Mouse (Mus musculus): Measurements from ENCODE around the gene Mrpl58. TPM values are rescaled to one million over a fixed set of nuclear protein-coding genes. Genes with fewer than 3 reads are reported as not detected.
"Not testable (repeated sequence)": the region's sequence is repeated elsewhere in the genome, so short reads cannot be mapped to it uniquely, and the experiment has no call there.

Gene Mrpl58
- polyA plus RNA-seq, 1 experiment = 18.0 TPM

DNA sequence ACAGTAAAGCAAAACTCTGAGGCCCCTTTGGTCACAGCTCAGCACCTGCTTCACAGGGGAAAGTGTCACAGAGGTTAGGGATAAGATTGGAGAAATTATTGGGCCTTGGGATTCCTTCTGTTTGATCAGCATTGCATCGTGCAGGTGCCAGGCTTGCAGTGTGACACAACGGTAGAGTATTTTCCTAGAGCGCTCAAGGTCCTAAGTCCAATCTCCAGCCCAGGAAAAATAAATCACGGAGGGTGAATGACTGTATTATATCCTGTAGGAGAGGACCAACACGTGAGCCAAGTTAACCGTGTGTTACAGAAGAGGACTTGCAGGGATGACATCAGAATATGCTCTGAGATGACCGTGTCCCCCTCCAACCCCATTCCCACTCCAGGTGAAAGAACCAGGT is 46.6 kb downstream of the Mrpl58 start:
- H3K36me3 ChIP-seq (ENCODE audit: control insufficient read depth, insufficient read depth, low read length) = no peaks in the 10 kb centered on the region
- no peaks in the 10 kb centered on the region for H3K27me3 ChIP-seq (ENCODE audit: control insufficient read depth, insufficient read depth, low read length)
- TF ChIP-seq POLR2A (IDR thresholded peaks at IDR 0.05; ENCODE audit: control insufficient read depth, low read depth, low read length) = no peak
- TF ChIP-seq CTCF (IDR thresholded peaks at IDR 0.05; ENCODE audit: control insufficient read depth, insufficient read depth, insufficient replicate concordance, low read depth, low read length) = no peak
- H3K27ac ChIP-seq (ENCODE audit: control insufficient read depth, insufficient read depth, low read depth, low read length) = no peak overlapping the region
- H3K4me1 ChIP-seq (ENCODE audit: control insufficient read depth, insufficient read depth, low read length) = peaks cover 5% of the 10 kb centered on the region
- no peak overlapping the region for H3K4me3 ChIP-seq (ENCODE audit: control insufficient read depth, low read depth, low read length)

DNA sequence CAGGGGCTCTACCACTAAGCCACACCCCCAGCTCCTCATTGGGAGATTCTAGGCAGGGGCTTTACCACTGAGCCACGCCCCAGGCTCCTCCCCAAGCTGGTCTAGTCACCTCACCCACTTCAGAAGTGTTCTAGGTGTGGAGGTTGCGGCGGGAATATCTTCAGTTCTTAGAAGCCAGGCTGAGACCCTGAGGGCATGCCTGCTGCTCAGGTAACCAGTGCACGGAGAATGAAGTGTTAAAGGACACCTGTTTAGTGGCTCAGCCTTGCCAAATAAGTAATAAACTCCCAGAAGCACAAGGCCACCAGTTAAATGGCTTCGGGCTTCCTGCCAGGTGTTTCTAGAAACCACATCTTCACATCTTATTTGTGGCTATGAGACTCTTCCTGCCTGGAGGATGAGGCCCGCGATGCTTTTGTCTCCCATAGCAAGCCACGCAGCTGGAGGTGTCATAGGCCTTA is 48.3 kb downstream of the Mrpl58 start:
- Histone ChIP-seq H3K27ac (ENCODE audit: control insufficient read depth, insufficient read depth, low read depth, low read length) (no peak overlapping the region), H3K36me3 (ENCODE audit: control insufficient read depth, insufficient read depth, low read length) (no peaks in the 10 kb centered on the region), H3K27me3 (ENCODE audit: control insufficient read depth, insufficient read depth, low read length) (no peaks in the 10 kb centered on the region), H3K4me3 (ENCODE audit: control insufficient read depth, low read depth, low read length) (no peak overlapping the region), H3K4me1 (ENCODE audit: control insufficient read depth, insufficient read depth, low read length) (peaks cover 2% of the 10 kb centered on the region)
- no peak for TF ChIP-seq POLR2A (IDR thresholded peaks at IDR 0.05; ENCODE audit: control insufficient read depth, low read depth, low read length)
- TF ChIP-seq CTCF (IDR thresholded peaks at IDR 0.05; ENCODE audit: control insufficient read depth, insufficient read depth, insufficient replicate concordance, low read depth, low read length) = no peak

DNA sequence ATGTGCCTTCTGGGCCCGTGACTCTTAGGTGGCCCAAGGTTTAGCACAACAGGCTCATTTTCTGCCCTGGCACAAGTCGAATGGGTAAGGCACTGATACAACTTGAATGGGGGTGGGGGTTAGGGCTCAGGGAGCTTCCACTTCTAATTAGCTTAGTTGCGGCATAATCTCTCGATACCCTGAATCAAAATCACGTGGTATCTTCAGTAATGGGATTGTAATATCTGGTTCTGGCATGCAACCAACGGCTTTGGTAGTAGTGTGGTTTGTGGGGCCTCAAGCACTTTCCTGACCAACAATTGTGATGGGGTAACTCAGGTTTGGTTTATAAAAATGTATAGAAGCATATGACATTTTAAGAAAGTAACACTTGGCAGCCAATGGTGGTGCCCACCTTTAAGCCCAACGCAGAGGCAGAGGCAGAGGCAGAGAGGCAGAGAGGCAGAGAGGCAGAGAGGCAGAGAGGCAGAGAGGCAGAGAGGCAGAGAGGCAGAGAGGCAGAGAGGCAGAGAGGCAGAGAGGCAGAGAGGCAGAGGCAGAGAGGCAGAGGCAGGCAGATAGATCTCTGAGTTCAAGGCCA is 48.8 kb downstream of the Mrpl58 start:
- TF ChIP-seq POLR2A (IDR thresholded peaks at IDR 0.05; ENCODE audit: control insufficient read depth, low read depth, low read length) (no peak), CTCF (IDR thresholded peaks at IDR 0.05; ENCODE audit: control insufficient read depth, insufficient read depth, insufficient replicate concordance, low read depth, low read length) (no peak)

DNA sequence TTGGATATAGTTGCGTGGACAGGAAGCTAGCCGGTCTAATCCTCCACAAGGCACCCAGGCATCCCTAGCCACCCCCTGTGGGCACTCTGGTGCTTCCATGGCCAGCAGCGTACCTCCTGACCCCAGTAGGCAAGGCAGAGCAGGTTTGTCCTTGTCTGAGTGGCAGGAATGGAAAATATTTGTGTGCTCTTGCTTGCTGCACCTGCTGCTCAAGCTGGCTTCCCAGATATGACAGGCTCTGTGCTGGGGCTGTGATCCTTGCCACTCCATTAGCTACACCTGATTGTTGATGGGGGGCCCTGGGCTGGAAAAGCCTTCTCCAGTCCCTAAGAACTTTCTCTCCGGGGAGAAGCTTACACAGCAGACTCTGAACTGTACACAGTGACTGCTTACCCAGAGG is 49.8 kb downstream of the Mrpl58 start:
- peaks cover 2% of the 10 kb centered on the region for H3K4me1 ChIP-seq (ENCODE audit: control insufficient read depth, insufficient read depth, low read length)
- no peak overlapping the region for H3K4me3 ChIP-seq (ENCODE audit: control insufficient read depth, low read depth, low read length)
- no peak overlapping the region for H3K27ac ChIP-seq (ENCODE audit: control insufficient read depth, insufficient read depth, low read depth, low read length)
- TF ChIP-seq CTCF (IDR thresholded peaks at IDR 0.05; ENCODE audit: control insufficient read depth, insufficient read depth, insufficient replicate concordance, low read depth, low read length) (no peak), POLR2A (IDR thresholded peaks at IDR 0.05; ENCODE audit: control insufficient read depth, low read depth, low read length) (no peak)
- no peaks in the 10 kb centered on the region for H3K27me3 ChIP-seq (ENCODE audit: control insufficient read depth, insufficient read depth, low read length)
- no peaks in the 10 kb centered on the region for H3K36me3 ChIP-seq (ENCODE audit: control insufficient read depth, insufficient read depth, low read length)

More for the DNA sequence above, 48.8 kb downstream of the Mrpl58 start:
- no peak overlapping the region for H3K27ac ChIP-seq (ENCODE audit: control insufficient read depth, insufficient read depth, low read depth, low read length)
- H3K36me3 ChIP-seq (ENCODE audit: control insufficient read depth, insufficient read depth, low read length) = no peaks in the 10 kb centered on the region
- H3K27me3 ChIP-seq (ENCODE audit: control insufficient read depth, insufficient read depth, low read length) = no peaks in the 10 kb centered on the region
- peaks cover 2% of the 10 kb centered on the region for H3K4me1 ChIP-seq (ENCODE audit: control insufficient read depth, insufficient read depth, low read length)
- H3K4me3 ChIP-seq (ENCODE audit: control insufficient read depth, low read depth, low read length) = no peak overlapping the region

DNA sequence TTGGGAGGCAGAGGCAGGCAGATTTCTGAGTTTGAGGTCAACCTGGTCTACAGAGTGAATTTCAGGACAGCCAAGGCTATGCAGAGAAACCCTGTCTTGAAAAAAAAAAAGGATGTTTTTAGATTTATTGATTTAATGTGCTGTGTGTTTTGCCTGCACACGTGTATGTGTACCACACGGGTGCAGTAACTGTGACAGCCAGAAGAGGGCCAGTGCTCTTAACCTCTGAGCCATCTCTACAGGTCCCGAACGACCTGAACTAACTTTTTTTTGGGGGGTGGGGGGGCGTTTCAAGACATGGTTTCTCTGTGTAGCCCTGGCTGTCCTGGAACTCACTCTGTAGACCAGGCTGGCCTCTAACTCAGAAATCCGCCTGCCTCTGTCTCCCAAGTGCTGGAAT is 51.3 kb downstream of the Mrpl58 start:
- not testable (repeated sequence) for H3K4me1 ChIP-seq (ENCODE audit: control insufficient read depth, insufficient read depth, low read length); H3K36me3 ChIP-seq (ENCODE audit: control insufficient read depth, insufficient read depth, low read length); H3K27me3 ChIP-seq (ENCODE audit: control insufficient read depth, insufficient read depth, low read length); H3K27ac ChIP-seq (ENCODE audit: control insufficient read depth, insufficient read depth, low read depth, low read length); H3K4me3 ChIP-seq (ENCODE audit: control insufficient read depth, low read depth, low read length)

DNA sequence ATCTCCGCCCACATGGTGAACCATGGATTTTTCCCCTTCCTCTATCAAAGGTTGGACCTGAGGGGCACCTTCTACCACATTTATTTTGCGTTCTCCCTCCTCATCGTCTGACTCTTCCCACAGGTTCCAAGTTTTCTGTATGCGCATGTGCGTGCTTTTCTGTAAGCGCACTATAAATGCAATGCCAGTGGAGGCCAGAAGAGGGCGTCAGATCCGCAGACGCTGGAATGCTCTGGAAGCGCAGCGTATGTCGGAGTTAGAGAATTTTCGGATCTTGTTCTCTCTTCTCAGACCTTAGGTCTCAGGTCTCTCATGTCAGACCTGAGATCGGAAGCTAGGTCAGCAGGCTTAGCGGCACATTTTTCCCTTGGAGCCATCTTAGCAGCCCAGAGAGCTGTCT is 52.1 kb downstream of the Mrpl58 start:
- H3K36me3 ChIP-seq (ENCODE audit: control insufficient read depth, insufficient read depth, low read length) = no peaks in the 10 kb centered on the region
- TF ChIP-seq CTCF (IDR thresholded peaks at IDR 0.05; ENCODE audit: control insufficient read depth, insufficient read depth, insufficient replicate concordance, low read depth, low read length) (peak; percentile 88; the same call in 1 of the 2 replicates), POLR2A (IDR thresholded peaks at IDR 0.05; ENCODE audit: control insufficient read depth, low read depth, low read length) (no peak)
- H3K4me1 ChIP-seq (ENCODE audit: control insufficient read depth, insufficient read depth, low read length) = no peaks in the 10 kb centered on the region; the same call in none of the 2 replicates
- peak overlapping the region; percentile 47 for H3K4me3 ChIP-seq (ENCODE audit: control insufficient read depth, low read depth, low read length)
- H3K27me3 ChIP-seq (ENCODE audit: control insufficient read depth, insufficient read depth, low read length) = no peaks in the 10 kb centered on the region
- H3K27ac ChIP-seq (ENCODE audit: control insufficient read depth, insufficient read depth, low read depth, low read length) = no peak overlapping the region

DNA sequence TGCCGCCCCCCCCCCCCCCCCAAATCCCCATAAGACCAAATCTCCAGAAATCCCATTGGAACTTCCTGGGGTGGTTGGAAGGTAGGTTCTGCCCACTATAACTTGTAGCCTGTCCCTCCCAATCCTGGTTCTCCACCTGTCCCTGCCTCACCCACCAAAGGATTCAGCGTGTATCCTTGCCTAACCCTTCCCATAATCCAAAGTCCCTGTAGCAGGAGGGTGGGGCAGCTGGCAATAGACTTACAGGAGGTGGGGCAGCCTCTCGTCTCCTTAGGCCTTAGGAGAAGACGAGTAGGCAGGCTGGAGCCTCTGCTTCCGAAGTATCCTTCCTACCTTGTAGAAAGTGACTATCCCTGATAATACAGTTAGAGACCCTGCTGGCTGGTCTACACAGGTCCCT is 52.6 kb downstream of the Mrpl58 start:
- no peaks in the 10 kb centered on the region for H3K36me3 ChIP-seq (ENCODE audit: control insufficient read depth, insufficient read depth, low read length)
- no peak overlapping the region for H3K27ac ChIP-seq (ENCODE audit: control insufficient read depth, insufficient read depth, low read depth, low read length)
- no peaks in the 10 kb centered on the region; the same call in 1 of the 2 replicates for H3K4me1 ChIP-seq (ENCODE audit: control insufficient read depth, insufficient read depth, low read length)
- H3K4me3 ChIP-seq (ENCODE audit: control insufficient read depth, low read depth, low read length) = no peak overlapping the region
- TF ChIP-seq POLR2A (IDR thresholded peaks at IDR 0.05; ENCODE audit: control insufficient read depth, low read depth, low read length) (no peak), CTCF (IDR thresholded peaks at IDR 0.05; ENCODE audit: control insufficient read depth, insufficient read depth, insufficient replicate concordance, low read depth, low read length) (no peak)
- no peaks in the 10 kb centered on the region for H3K27me3 ChIP-seq (ENCODE audit: control insufficient read depth, insufficient read depth, low read length)

DNA sequence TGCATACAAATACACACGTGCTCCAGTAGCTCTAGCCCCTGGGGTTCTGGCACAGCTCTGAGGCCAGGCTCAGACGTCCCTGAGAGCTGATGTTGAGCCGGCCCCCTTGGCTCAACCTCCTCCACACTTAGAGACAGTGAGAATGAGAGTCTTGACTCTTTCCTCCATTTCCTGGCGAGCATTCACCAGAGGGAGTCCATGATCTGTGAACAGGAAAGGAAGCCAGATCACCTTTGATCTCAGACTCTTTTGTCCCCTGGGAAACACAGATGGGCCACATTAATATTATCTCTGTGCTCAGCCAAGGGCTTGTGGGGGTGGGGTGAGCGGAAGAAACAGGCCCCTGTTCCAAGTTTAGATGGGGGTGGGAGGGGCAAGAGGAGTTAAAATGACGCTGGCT is 53.9 kb downstream of the Mrpl58 start:
- no peaks in the 10 kb centered on the region for H3K27me3 ChIP-seq (ENCODE audit: control insufficient read depth, insufficient read depth, low read length)
- H3K27ac ChIP-seq (ENCODE audit: control insufficient read depth, insufficient read depth, low read depth, low read length) = no peak overlapping the region
- H3K36me3 ChIP-seq (ENCODE audit: control insufficient read depth, insufficient read depth, low read length) = no peaks in the 10 kb centered on the region
- no peaks in the 10 kb centered on the region; the same call in 1 of the 2 replicates for H3K4me1 ChIP-seq (ENCODE audit: control insufficient read depth, insufficient read depth, low read length)
- TF ChIP-seq POLR2A (IDR thresholded peaks at IDR 0.05; ENCODE audit: control insufficient read depth, low read depth, low read length) = no peak
- no peak for TF ChIP-seq CTCF (IDR thresholded peaks at IDR 0.05; ENCODE audit: control insufficient read depth, insufficient read depth, insufficient replicate concordance, low read depth, low read length)
- no peak overlapping the region for H3K4me3 ChIP-seq (ENCODE audit: control insufficient read depth, low read depth, low read length)

All from testis, adult 2 months (tissue).